Mouse (Mus musculus): ENCODE measurements around the gene Aifm1. TPM values are rescaled to one million over a fixed set of nuclear protein-coding genes. Genes with fewer than 3 reads are reported as not detected.

The Aifm1 gene
- total RNA-seq, 2 experiments from 2014 or later = 22.7 to 28.3 TPM

DNA sequence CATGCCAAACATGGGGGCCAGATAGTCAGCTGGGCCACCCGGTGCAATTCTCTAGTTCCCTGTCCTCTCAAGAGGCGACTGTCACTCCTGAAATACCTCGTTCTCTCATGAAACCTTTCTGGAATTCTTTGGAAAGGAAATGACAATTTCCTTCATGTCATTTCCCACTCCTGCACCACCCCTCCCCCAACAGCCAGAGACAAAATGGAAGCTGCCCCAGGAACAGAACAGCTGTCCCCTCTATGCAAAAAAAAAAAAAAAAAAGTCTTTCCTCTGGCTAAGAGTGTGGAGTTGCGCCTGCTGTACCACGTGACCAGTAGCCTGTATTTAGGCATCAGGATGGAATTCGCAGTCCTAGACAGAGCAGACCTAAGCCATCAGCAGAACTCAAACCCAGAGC is 85.1 kb downstream of the Aifm1 start:
- DNase-seq (ENCODE audit: low spot score in 2 of 2) = no peak

DNA sequence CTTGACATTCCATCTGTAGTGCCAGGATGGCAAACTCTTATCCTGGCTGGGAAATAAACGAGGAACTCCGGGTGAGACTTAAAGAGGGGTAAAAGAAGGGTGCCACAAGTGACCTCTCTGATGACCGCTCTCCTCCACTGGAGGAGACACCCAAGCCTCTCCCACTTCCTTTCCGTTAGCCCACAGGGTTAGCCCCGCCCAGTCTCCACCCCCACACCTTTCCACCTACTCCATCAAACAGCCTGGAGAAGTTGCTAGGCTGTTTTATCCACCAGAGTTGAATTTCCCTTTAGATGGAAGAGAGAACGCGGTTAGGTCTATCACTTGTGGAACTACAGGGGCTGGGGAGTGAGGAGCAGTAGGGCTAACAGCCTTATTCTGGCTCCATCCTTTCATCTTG is 88.1 kb downstream of the Aifm1 start:
- DNase-seq (ENCODE audit: low spot score in 2 of 2) = no peak

Other genes with a start within 250 kb of the Aifm1 start
- 10 to 100 TPM; 19.7 to 23.4 TPM for gene Bcorl1, start 172.2 kb downstream of the Aifm1 start, total RNA-seq (2021)
- gene Elf4, start 50.4 kb downstream of the Aifm1 start, total RNA-seq (2021) = under 1 TPM; 0.89 to 0.99 TPM
- 10 to 100 TPM; 18.3 to 21.5 TPM for gene Rab33a, start 5.7 kb upstream of the Aifm1 start, total RNA-seq (2021)
- 10 to 100 TPM; 17.5 to 19.8 TPM for gene Zfp280c, start 80.9 kb upstream of the Aifm1 start, total RNA-seq (2021)
- 10 to 100 TPM; 55.3 to 57.7 TPM for gene Slc25a14, start 109.8 kb upstream of the Aifm1 start, total RNA-seq (2021)
- gene Gpr119, start 160.9 kb upstream of the Aifm1 start, total RNA-seq (2021) = not detected
- 1 to 10 TPM; 3.9 to 5.8 TPM for gene Rbmx2, start 181.4 kb upstream of the Aifm1 start, total RNA-seq (2021)

Measured in layer of hippocampus, adult 18-20 months (tissue).